Mouse (Mus musculus) embryo, embryonic 10 days (tissue): ENCODE results near the gene Acot11.
A peak's percentile ranks its signal among the peaks of the same experiment; 100 is the strongest.

ENCODE experiments used
- DNase-seq: peaks from one replicate; pipeline ENCODE4 v3.0.0-alpha.2; 2015; ENCODE audit warnings: low spot score

The Acot11 gene

GRCm38 (mm10) chr4:106804910-106805274 is at the start of gene Acot11:
Gene Acot11, minus strand, starts transcription at chr4:106804998.
- peak; percentile 71 for DNase-seq

GRCm38 (mm10) chr4:106848290-106849092 is 43.7 kb upstream of the Acot11 start:
- no peak for DNase-seq

- DNase-seq = peak; percentile 68
Observed at GRCm38 (mm10) chr4:106847591-106848289, 42.9 kb upstream of the Acot11 start.

GRCm38 (mm10) chr4:106842561-106842960 is 37.8 kb upstream of the Acot11 start:
- no peak for DNase-seq

GRCm38 (mm10) chr4:106841856-106842255 is 37.1 kb upstream of the Acot11 start:
- no peak for DNase-seq

- DNase-seq = no peak
Observed at GRCm38 (mm10) chr4:106841303-106841702, 36.5 kb upstream of the Acot11 start.

GRCm38 (mm10) chr4:106840651-106841145 is 35.9 kb upstream of the Acot11 start:
- DNase-seq = no peak

GRCm38 (mm10) chr4:106839964-106840611 is 35.3 kb upstream of the Acot11 start:
- DNase-seq = peak; percentile 88

DNA sequence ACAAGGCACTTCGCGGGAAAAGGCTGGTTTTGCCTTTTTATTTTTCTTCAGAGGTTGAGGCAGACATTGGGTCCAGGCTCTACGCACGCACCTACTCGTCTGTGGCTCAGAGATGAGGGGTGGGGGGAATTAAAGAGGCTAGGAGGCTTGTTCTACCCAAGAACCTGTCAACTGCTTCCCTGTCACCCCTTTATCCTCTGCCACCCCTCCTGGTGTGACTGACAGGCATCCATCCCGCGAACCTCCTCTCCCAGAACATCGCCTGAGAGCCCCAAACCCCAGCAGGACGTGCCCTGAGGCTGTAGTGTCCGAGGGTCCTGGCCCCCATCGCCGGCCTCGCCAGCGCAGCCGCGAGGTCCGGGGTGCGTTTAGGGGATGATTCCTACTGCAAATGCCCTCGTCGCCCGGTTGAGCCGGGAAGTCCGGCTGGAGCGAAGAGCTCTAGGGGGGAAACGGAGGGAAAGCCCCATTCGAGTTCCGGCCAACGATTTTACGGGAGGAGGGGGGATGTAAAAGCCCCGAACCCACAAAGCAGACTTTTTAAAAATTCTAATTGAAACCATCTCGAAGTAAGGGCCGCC is 34.5 kb upstream of the Acot11 start:
- DNase-seq = peak; percentile 66

DNA sequence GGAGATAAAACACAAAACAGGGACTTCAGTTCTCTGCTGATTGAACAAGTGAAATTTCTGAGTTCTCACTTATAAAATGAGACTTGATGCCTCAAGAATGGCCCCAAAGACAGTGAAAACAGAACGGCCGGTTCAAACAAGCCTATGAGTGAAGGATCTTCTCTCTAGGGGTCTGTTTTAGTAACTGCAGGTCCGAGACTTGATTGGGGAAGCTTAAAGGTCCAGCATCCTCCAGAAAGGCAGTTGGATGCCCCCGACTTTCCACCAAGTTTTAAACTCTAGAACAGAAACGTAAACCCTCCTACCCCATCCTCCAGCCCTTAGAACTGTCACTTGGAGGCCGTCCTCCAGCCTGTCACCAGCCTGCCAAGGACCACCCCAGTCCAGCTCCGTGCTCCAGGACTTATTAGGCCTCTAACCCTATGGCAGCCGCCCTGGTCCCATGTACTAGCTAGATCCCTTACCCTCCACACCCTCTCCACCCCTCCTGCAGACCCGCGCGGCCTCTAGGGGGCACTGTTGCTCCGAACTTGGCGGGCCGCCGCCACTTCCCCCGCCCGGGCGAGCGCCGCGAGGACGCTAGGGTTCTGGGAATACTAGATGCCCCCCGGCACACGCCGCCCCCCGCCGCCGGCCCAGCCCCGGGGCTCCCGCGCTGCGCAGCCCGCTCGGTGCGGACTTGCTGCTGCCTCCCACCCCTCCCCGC is 33.9 kb upstream of the Acot11 start:
- DNase-seq = peak; percentile 93

GRCm38 (mm10) chr4:106837964-106838363 is 33.2 kb upstream of the Acot11 start:
- DNase-seq = peak; percentile 79

DNA sequence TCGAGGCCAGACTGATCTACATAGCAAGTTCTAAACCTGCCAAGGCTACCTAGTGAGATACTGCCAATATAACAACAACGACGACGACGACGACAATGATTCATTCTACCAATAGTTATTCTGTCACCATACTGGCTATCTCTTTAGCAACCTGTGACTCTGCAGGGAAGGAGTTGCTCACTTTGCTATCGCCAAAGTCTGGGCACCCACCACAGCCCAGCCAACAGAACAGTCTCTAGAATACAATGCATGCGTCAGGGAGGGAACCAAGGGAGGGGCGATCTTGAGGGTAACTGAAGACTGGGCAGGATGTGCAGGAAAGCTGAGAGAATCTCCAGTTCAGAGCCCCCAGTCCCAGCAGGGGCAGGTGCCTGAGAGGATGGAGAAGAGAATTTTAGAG is 32.6 kb upstream of the Acot11 start:
- DNase-seq = no peak

- DNase-seq = no peak
Observed at GRCm38 (mm10) chr4:106830545-106831112, 25.8 kb upstream of the Acot11 start.

GRCm38 (mm10) chr4:106827738-106828361 is 23.1 kb upstream of the Acot11 start:
- DNase-seq = peak; percentile 61

DNA sequence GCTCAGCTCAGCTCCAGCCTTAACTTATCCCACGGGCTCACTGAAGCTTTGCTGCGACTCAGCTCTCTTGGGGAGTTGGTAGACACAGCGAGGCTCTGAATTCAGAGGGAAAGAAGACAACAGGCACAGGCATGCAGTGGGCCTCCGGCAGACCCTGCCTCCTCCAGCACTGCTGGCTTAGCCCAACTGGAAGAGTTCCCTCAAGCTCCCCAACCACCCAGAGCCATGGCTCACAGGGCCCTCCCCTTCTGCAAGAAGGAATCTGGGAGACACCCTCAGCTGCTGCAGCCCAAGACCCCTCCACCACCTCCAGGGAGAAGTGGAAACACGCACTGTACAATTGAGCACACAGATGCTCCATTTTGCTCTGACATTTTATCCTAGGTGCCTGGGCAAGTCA is 20.4 kb upstream of the Acot11 start:
- DNase-seq = no peak

DNA sequence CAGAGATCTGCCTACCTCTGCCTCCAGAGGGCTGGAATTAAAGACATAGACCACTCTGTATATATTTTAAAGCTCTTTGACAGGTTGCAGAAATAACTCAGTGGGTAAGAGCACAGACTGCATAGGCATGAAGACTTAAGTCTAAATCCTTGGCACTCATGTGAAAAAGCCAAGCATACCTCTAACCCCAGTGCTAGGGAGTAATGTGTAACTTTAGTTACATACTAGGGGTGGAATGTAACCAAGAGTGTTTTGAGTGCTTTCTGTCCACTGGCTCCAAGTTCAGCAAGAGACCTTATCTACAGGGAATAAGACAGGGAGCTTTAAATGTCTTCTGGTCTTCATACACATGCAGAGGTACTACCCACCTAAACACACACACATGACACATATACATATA is 14.6 kb upstream of the Acot11 start:
- no peak for DNase-seq

DNA sequence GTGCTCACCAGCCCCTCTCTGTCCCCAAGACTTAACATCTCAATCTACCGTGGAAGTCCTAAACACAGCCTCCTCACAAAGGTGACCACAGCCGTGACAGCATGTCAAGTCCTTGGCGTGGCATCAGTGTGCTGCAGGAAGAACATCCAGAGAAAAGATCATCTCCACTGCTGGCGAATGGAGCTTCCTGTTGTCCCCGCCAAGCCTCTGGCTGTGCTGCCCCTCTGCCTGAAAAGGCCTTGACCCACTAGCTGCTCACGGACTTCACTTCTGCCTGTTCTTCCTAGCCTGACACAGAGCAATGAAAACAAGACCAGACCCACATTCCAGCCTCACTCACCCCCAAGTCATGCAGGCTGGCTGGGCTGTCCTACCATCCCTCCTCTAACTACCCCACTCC is 13.5 kb upstream of the Acot11 start:
- no peak for DNase-seq

DNA sequence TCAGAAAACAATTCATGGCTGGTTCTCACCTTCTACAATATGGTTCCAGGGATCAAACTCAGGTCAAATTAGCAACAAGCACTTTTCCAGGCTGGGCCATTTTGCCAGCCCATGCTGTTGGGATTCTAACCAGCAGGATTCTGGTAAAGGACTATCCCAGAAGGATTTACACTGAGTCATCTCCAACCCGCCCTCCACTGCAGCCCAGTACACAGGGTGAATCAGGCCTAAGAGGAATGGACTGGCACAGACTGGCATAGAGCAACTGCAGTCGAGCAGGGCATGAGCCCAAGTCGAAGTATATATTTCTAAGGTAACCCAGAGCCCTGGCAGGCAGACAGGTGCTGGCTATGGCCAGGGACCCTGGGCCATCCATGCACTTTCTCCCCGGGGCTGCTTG is 12.2 kb upstream of the Acot11 start:
- DNase-seq = no peak

DNA sequence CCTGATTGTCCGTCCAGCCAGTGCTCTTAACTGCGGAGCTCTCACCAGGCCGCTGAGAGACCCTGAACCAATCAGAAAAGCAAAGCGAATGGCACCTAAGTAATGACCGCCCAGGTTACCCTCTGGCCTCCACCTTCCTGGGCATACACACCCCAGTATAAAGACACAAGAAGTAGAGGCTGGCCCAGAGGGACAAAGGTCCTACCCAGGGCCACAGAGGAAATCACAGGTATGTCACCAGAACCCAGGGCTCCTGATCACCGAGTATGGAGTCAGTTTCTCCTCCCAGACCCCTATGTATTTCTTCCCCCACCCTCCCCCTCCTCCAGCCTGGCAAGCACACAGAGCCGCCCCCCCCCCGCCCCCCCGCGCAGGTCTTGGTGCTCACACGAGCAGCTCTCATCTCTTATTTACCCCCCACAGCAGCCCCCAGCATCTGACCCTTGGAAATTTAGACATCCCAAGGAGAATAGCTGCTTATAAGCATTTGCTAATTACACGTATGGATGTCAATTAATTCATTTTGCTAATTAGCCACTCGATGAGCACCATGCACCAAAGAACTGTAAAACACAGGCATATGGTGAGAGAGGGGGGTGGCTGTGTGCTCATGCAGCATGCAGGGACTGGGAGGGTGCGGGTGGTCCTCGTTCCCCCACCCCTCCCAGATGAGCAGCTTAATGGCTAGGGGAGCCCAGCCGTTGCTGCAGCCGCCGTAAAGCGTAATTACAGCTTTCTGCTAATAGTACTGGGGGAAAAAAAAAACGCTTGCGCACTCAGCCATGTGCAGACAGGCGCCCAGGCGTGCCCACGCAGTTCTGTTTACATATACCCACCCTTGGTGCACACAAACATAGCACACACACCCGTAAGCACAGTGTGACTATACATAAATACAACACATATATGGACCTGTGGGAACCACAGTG is 10.9 kb upstream of the Acot11 start:
- no peak for DNase-seq

GRCm38 (mm10) chr4:106811162-106811561 is 6.4 kb upstream of the Acot11 start:
- DNase-seq = no peak
